Mouse (Mus musculus): ENCODE measurements around the gene Ninj1. TPM values are rescaled to one million over a fixed set of nuclear protein-coding genes. Genes with fewer than 3 reads are reported as not detected.

Ninj1 gene
- 161 and 222 TPM in 2 replicates for polyA plus RNA-seq (2012; rRNA removed)

GRCm38 (mm10) chr13:49187288-49188218 lies at the start of gene Ninj1:
Gene Ninj1, plus strand, starts transcription at chr13:49187485.
- under 1% methylated on average over 84 of the region's 87 CpGs for WGBS
- TF ChIP-seq POLR2A (IDR thresholded peaks at IDR 0.05; ENCODE audit: borderline replicate concordance, extremely low read depth, low read depth, low read length) (peak; percentile 84), CTCF (IDR thresholded peaks at IDR 0.05; ENCODE audit: insufficient read depth, low read length) (no peak)
- peaks cover 21% of the 10 kb centered on the region for H3K4me1 ChIP-seq (ENCODE audit: control insufficient read depth, insufficient read depth, low read length)
- H3K4me3 ChIP-seq (replicated peaks; ENCODE audit: extremely low read depth, low read depth, low read length): peak within 1 kb of the TSS; percentile 70
- peak; percentile 83 for DNase-seq

GRCm38 (mm10) chr13:49140567-49140966 lies 46.7 kb upstream of the Ninj1 start:
- no peaks in the 10 kb centered on the region for H3K4me1 ChIP-seq (ENCODE audit: control insufficient read depth, insufficient read depth, low read length)
- DNase-seq: no peak
- no peak overlapping the region for H3K4me3 ChIP-seq (replicated peaks; ENCODE audit: extremely low read depth, low read depth, low read length)
- WGBS: 51% methylated on average over 4 of the region's 4 CpGs
- TF ChIP-seq CTCF (IDR thresholded peaks at IDR 0.05; ENCODE audit: insufficient read depth, low read length) (no peak), POLR2A (IDR thresholded peaks at IDR 0.05; ENCODE audit: borderline replicate concordance, extremely low read depth, low read depth, low read length) (no peak)

GRCm38 (mm10) chr13:49142396-49142795 lies 44.9 kb upstream of the Ninj1 start:
- TF ChIP-seq CTCF (IDR thresholded peaks at IDR 0.05; ENCODE audit: insufficient read depth, low read length) (no peak), POLR2A (IDR thresholded peaks at IDR 0.05; ENCODE audit: borderline replicate concordance, extremely low read depth, low read depth, low read length) (no peak)

GRCm38 (mm10) chr13:49143323-49143722 lies 44.0 kb upstream of the Ninj1 start:
- TF ChIP-seq POLR2A (IDR thresholded peaks at IDR 0.05; ENCODE audit: borderline replicate concordance, extremely low read depth, low read depth, low read length): no peak
- no peak for TF ChIP-seq CTCF (IDR thresholded peaks at IDR 0.05; ENCODE audit: insufficient read depth, low read length)
- no peak for DNase-seq
- H3K4me3 ChIP-seq (replicated peaks; ENCODE audit: extremely low read depth, low read depth, low read length): no peak overlapping the region
- H3K4me1 ChIP-seq (ENCODE audit: control insufficient read depth, insufficient read depth, low read length): 0 out of 2 replicates have a peak, but pooled peaks cover 2% of the 10 kb centered on the region
- 80% methylated on average over 7 of the region's 7 CpGs for WGBS

More at GRCm38 (mm10) chr13:49142396-49142795, 44.9 kb upstream of the Ninj1 start:
- DNase-seq: no peak
- H3K4me3 ChIP-seq (replicated peaks; ENCODE audit: extremely low read depth, low read depth, low read length): no peak overlapping the region
- H3K4me1 ChIP-seq (ENCODE audit: control insufficient read depth, insufficient read depth, low read length): 0 out of 2 replicates have a peak, but pooled peaks cover 2% of the 10 kb centered on the region
- WGBS: 84% methylated on average over 5 of the region's 5 CpGs

- WGBS: 54% methylated on average over 6 of the region's 6 CpGs
These were observed 42.8 kb upstream of the Ninj1 start for GRCm38 (mm10) chr13:49144451-49144850.

GRCm38 (mm10) chr13:49145396-49145795 lies 41.9 kb upstream of the Ninj1 start:
- H3K4me3 ChIP-seq (replicated peaks; ENCODE audit: extremely low read depth, low read depth, low read length): no peak overlapping the region

More at GRCm38 (mm10) chr13:49144451-49144850, 42.8 kb upstream of the Ninj1 start:
- TF ChIP-seq POLR2A (IDR thresholded peaks at IDR 0.05; ENCODE audit: borderline replicate concordance, extremely low read depth, low read depth, low read length) (no peak), CTCF (IDR thresholded peaks at IDR 0.05; ENCODE audit: insufficient read depth, low read length) (no peak)
- Histone ChIP-seq H3K4me1 (ENCODE audit: control insufficient read depth, insufficient read depth, low read length) (0 out of 2 replicates have a peak, but pooled peaks cover 2% of the 10 kb centered on the region), H3K4me3 (replicated peaks; ENCODE audit: extremely low read depth, low read depth, low read length) (no peak overlapping the region)
- no peak for DNase-seq

GRCm38 (mm10) chr13:49146040-49146697 lies 41.1 kb upstream of the Ninj1 start:
- Histone ChIP-seq H3K4me1 (ENCODE audit: control insufficient read depth, insufficient read depth, low read length) (0 out of 2 replicates have a peak, but pooled peaks cover 2% of the 10 kb centered on the region), H3K4me3 (replicated peaks; ENCODE audit: extremely low read depth, low read depth, low read length) (no peak overlapping the region)
- no peak for DNase-seq
- TF ChIP-seq POLR2A (IDR thresholded peaks at IDR 0.05; ENCODE audit: borderline replicate concordance, extremely low read depth, low read depth, low read length) (no peak), CTCF (IDR thresholded peaks at IDR 0.05; ENCODE audit: insufficient read depth, low read length) (no peak)
- 32% methylated on average over 17 of the region's 17 CpGs for WGBS

More at GRCm38 (mm10) chr13:49145396-49145795, 41.9 kb upstream of the Ninj1 start:
- H3K4me1 ChIP-seq (ENCODE audit: control insufficient read depth, insufficient read depth, low read length): 0 out of 2 replicates have a peak, but pooled peaks cover 2% of the 10 kb centered on the region
- DNase-seq: no peak
- 74% methylated on average over 7 of the region's 7 CpGs for WGBS
- TF ChIP-seq POLR2A (IDR thresholded peaks at IDR 0.05; ENCODE audit: borderline replicate concordance, extremely low read depth, low read depth, low read length) (no peak), CTCF (IDR thresholded peaks at IDR 0.05; ENCODE audit: insufficient read depth, low read length) (no peak)

GRCm38 (mm10) chr13:49146698-49147006 lies 40.6 kb upstream of the Ninj1 start:
- no peak for DNase-seq
- Histone ChIP-seq H3K4me1 (ENCODE audit: control insufficient read depth, insufficient read depth, low read length) (0 out of 2 replicates have a peak, but pooled peaks cover 2% of the 10 kb centered on the region), H3K4me3 (replicated peaks; ENCODE audit: extremely low read depth, low read depth, low read length) (no peak overlapping the region)
- 1% methylated on average over 26 of the region's 44 CpGs for WGBS
- TF ChIP-seq CTCF (IDR thresholded peaks at IDR 0.05; ENCODE audit: insufficient read depth, low read length) (no peak), POLR2A (IDR thresholded peaks at IDR 0.05; ENCODE audit: borderline replicate concordance, extremely low read depth, low read depth, low read length) (no peak)

Measured in lung, adult 2 months (tissue).